Mouse (Mus musculus) lung, postnatal 0 days (tissue): Measurements from ENCODE around the gene Chpf2. TPM values are rescaled to one million over a fixed set of nuclear protein-coding genes. Genes with fewer than 3 reads are reported as not detected.

Source experiments
- ATAC-seq: fragments of 200-750 bp; cut with Nextera tagmentation; 2 replicates; pipeline ENCODE4 v1.8.0; 2017; ENCODE audit warnings: moderate library complexity
- DNase-seq: peaks from one replicate; pipeline ENCODE4 v3.0.0-alpha.2; 2016; ENCODE audit warnings: low spot score
- H3K27ac ChIP-seq: fragments of 300-500 bp; sonication (generic); 2 replicates; pipeline ENCODE4 v1.5.1; 2014; ENCODE audit warnings: antibody characterized with exemption, mild to moderate bottlenecking, low read length, mixed read lengths
- H3K27me3 ChIP-seq: fragments of 300-500 bp; sonication (generic); replicated peaks from 2 replicates; pipeline ENCODE4 v1.6.1; 2014; ENCODE audit warnings: low read length, mixed read lengths; ENCODE audit not compliant: insufficient read depth
- H3K36me3 ChIP-seq: fragments of 300-500 bp; sonication (generic); 2 replicates; pipeline ENCODE4 v1.6.1; 2014; ENCODE audit warnings: low read length, mixed read lengths; ENCODE audit not compliant: insufficient read depth
- H3K4me1 ChIP-seq: fragments of 300-500 bp; sonication (generic); 2 replicates; pipeline ENCODE4 v1.6.1; 2014; ENCODE audit warnings: antibody characterized with exemption, low read depth, low read length, mixed read lengths; ENCODE audit not compliant: insufficient read depth
- H3K4me2 ChIP-seq: fragments of 300-500 bp; sonication (generic); replicated peaks from 2 replicates; pipeline ENCODE4 v1.6.1; 2014; ENCODE audit warnings: low read depth, mild to moderate bottlenecking, low read length, moderate library complexity, mixed read lengths
- H3K4me3 ChIP-seq: fragments of 300-500 bp; sonication (generic); 2 replicates; pipeline ENCODE4 v1.5.1; 2014; ENCODE audit warnings: low read depth, low read length
- H3K9ac ChIP-seq: fragments of 300-500 bp; sonication (generic); replicated peaks from 2 replicates; pipeline ENCODE4 v1.6.1; 2014; ENCODE audit warnings: low read depth, mild to moderate bottlenecking
- H3K9me3 ChIP-seq: fragments of 300-500 bp; sonication (generic); 2 replicates; pipeline ENCODE4 v1.6.1; 2016; ENCODE audit warnings: low read length, mixed read lengths
- CTCF ChIP-seq: IDR thresholded peaks from 2 replicates; pipeline ENCODE4 v1.5.1; 2016; ENCODE audit warnings: antibody characterized with exemption, mild to moderate bottlenecking
- EP300 ChIP-seq: IDR thresholded peaks from 2 replicates; pipeline ENCODE4 v1.6.1; 2016; ENCODE audit warnings: antibody characterized with exemption, mild to moderate bottlenecking, control low read depth
- WGBS: fragments of 180-500 bp; shearing (Covaris S2); extraction: QIAGEN DNeasy Blood & Tissue Kit; methylation state at CpG from one replicate; pipeline ENCODE4 v1.1.7; 2014; 5-methylcytosine and 5-hydroxymethylcytosine counted together
- polyA plus RNA-seq: library from polyadenylated mRNA; unstranded; fragments of >200 nt; fragmentation: Nextera tagmentation; extraction: Ambion mirVana; gene quantifications from 2 replicates; pipeline ENCODE4 v1.2.1, GENCODE M21; 2015

The Chpf2 gene
- polyA plus RNA-seq, 1 experiment from 2014 or later, result 22.5 TPM

- Histone ChIP-seq H3K4me3 (no peak overlapping the region), H3K9me3 (no peaks in the 10 kb centered on the region), H3K36me3 (peaks cover 5% of the 10 kb centered on the region; the same call in 1 of the 2 replicates), H3K9ac (no peak overlapping the region), H3K27me3 (no peaks in the 10 kb centered on the region), H3K27ac (no peak overlapping the region), H3K4me1 (peaks cover 13% of the 10 kb centered on the region; the same call in 1 of the 2 replicates), H3K4me2 (no peak overlapping the region)
- WGBS, result 69% methylated on average over 2 of the region's 2 CpGs
- ATAC-seq (peak; percentile 37), DNase-seq (peak; percentile 91)
- TF ChIP-seq CTCF (peak; percentile 79), EP300 (no peak)
Observed at GRCm38 (mm10) chr5:24597221-24597728, 10.7 kb downstream of the Chpf2 start.

DNA sequence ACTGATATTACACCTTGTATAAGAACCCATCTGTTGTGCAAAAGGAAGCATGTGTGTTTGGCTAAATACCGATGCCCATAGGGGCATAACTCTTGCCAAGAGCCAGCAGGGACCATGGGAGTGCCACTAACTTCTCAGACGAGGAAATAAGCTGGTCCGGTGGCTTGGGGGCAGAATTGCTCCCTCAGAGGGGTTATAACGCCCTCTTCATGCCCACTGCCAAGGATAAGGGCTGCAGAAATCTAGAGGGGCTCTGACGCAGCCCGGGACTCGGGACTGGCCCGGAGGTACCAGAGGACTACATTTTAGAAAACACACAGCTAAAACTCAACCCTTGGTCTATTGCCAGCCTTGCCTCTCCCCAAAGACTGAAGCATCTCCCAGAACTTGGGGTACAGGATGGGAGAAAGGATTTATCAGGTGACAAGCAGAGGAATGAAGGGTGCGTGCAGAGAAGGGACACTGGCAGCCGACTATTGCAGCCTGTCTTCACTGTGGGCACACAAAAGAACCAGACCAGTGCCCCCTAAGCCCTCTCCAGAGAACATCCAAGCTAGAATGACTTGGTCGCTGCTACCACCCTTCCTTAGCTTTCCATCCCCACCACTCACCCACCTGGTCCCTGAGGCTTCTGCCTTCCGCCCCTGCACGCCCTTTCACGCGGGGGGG is 11.5 kb downstream of the Chpf2 start:
- Histone ChIP-seq H3K4me3 (peak overlapping the region; percentile 39), H3K27me3 (no peaks in the 10 kb centered on the region), H3K9ac (peak overlapping the region; percentile 26; the same call in 1 of the 2 replicates), H3K9me3 (no peaks in the 10 kb centered on the region), H3K27ac (no peak overlapping the region), H3K36me3 (peaks cover 5% of the 10 kb centered on the region; the same call in 1 of the 2 replicates), H3K4me2 (peak overlapping the region; percentile 79), H3K4me1 (peaks cover 13% of the 10 kb centered on the region; the same call in 1 of the 2 replicates)
- ATAC-seq, result no peak
- no peak for DNase-seq
- TF ChIP-seq CTCF (no peak), EP300 (no peak)
- 29% methylated on average over 15 of the region's 15 CpGs for WGBS

DNA sequence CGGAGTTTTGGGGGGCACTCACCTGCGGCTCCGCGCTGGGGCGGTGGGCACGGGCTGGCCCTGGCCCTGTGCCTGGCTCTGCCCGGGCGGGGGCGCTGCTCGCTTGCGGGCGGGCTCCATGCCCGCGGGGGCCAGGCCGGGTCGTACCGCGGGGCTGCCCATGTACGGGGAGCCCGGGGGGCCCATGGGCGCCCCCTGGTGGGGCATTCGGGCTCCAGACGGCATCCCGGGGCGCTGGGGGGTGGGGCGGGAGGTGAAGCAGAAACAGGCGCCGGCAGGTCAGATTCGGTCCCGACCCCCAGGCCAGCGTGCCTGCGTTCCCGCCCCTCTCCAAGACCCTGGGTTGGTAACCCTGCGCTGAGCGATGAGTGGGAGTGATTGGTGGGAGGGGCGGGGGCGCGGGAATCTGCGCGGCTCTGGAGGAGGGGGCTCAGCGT is 12.0 kb downstream of the Chpf2 start:
- ATAC-seq (peak; percentile 14; the same call in 1 of the 2 replicates), DNase-seq (peak; percentile 50)
- no peak for TF ChIP-seq EP300
- TF ChIP-seq CTCF, result peak; percentile 61
- Histone ChIP-seq H3K4me2 (peak overlapping the region; percentile 79), H3K4me3 (peak overlapping the region; percentile 39), H3K27me3 (no peaks in the 10 kb centered on the region), H3K4me1 (peaks cover 14% of the 10 kb centered on the region; the same call in 1 of the 2 replicates), H3K9ac (peak overlapping the region; percentile 26; the same call in 1 of the 2 replicates), H3K9me3 (no peaks in the 10 kb centered on the region), H3K36me3 (peaks cover 5% of the 10 kb centered on the region; the same call in 1 of the 2 replicates), H3K27ac (no peak overlapping the region)
- WGBS, result under 1% methylated on average over 41 of the region's 41 CpGs

DNA sequence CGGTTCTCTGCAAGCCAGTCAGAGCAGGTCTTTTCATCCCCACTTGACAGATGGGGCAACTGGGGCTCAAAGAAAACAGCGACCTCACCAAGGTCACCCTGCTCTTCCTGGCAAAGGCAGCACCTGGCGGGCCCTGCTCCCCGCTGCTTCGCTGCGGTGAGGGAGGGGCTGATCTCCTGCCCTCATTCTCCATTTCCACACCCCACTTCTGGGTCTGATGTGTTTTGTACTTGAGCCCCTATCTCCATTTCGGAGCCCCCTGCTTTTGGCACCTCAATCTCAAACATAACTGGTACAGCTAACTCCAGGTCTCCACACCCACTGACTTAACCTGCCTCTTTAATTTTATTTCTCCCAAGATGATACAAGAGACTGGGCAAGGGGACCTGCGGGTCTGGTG is 12.6 kb downstream of the Chpf2 start:
- Histone ChIP-seq H3K4me1 (peaks cover 20% of the 10 kb centered on the region; the same call in 1 of the 2 replicates), H3K4me2 (no peak overlapping the region; the same call in 1 of the 2 replicates), H3K27ac (no peak overlapping the region), H3K9ac (no peak overlapping the region), H3K4me3 (no peak overlapping the region), H3K36me3 (peaks cover 5% of the 10 kb centered on the region; the same call in 1 of the 2 replicates), H3K27me3 (no peaks in the 10 kb centered on the region), H3K9me3 (no peaks in the 10 kb centered on the region)
- ATAC-seq, result no peak
- no peak for TF ChIP-seq EP300
- TF ChIP-seq CTCF, result no peak
- WGBS, result 21% methylated on average over 8 of the region's 8 CpGs
- no peak for DNase-seq

- TF ChIP-seq EP300 (no peak), CTCF (no peak)
- Histone ChIP-seq H3K36me3 (no peaks in the 10 kb centered on the region; the same call in 1 of the 2 replicates), H3K27me3 (no peaks in the 10 kb centered on the region), H3K9me3 (no peaks in the 10 kb centered on the region), H3K9ac (no peak overlapping the region), H3K4me1 (peaks cover 25% of the 10 kb centered on the region; the same call in 1 of the 2 replicates), H3K27ac (no peak overlapping the region), H3K4me3 (no peak overlapping the region), H3K4me2 (no peak overlapping the region)
- DNase-seq (no peak), ATAC-seq (no peak)
- WGBS, result 76% methylated on average over 2 of the region's 2 CpGs
Observed at GRCm38 (mm10) chr5:24600236-24600635, 13.7 kb downstream of the Chpf2 start.

DNA sequence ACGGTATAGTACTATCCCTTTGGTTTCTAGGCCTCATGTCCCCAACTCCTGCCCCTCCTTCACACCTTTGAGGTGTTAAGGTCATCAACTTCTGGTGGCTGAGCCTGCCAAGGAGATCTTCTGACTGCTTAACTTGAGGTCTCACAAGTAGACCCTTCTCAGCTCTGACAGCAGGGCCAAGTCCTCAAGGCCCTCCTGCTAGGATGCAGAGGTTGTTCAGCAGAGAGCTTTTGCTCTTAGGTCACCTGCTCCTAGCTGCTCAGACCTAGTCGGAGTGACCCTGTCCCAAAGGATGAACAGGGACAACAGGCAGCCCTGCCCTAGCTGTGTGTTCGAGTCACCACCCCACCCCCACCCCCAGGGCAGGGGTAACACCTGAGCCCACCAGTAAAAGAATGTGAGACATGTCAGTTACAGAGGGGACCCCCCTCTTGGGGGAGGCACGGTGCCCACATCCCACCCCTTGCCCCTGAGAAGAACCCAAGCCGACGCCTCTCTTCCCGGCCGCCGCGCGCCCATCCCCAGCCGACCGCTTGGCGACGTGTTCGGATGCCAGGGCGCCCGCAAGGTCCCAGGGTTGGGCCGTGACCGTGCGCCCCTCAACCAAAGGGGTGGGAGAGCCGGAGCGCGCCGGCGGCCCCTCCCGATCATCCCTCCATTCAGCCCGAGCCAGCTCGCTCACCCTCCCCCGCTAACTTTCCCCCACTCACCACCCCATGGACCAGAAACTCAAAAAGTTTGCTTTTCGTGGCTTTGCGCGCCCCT is 14.7 kb downstream of the Chpf2 start:
- no peaks in the 10 kb centered on the region for H3K9me3 ChIP-seq
- TF ChIP-seq EP300, result no peak
- TF ChIP-seq CTCF, result no peak; the same call in 1 of the 2 replicates
- ATAC-seq (no peak), DNase-seq (no peak)
- H3K4me1 ChIP-seq, result peaks cover 28% of the 10 kb centered on the region; the same call in 1 of the 2 replicates
- H3K9ac ChIP-seq, result peak overlapping the region; percentile 58
- peak overlapping the region; percentile 96 for H3K4me2 ChIP-seq
- peak overlapping the region; percentile 62 for H3K4me3 ChIP-seq
- WGBS, result under 1% methylated on average over 31 of the region's 33 CpGs
- no peaks in the 10 kb centered on the region for H3K36me3 ChIP-seq
- no peaks in the 10 kb centered on the region for H3K27me3 ChIP-seq
- peak overlapping the region; percentile 97 for H3K27ac ChIP-seq
